Mouse (Mus musculus): ENCODE measurements at regions not wholly inside any gene's neighbourhood (a gene's known extent, or its start where the extent isn't known, plus 50 kb on each side); places are given as distances from the start of the nearest gene placed in this dataset.
A peak's percentile ranks its signal among the peaks of the same experiment; 100 is the strongest.

- no peak for ATAC-seq (ENCODE audit: low TSS enrichment)
Observed at GRCm38 (mm10) chr3:150752787-150753186, 684.9 kb upstream of the Adgrl4 start.

GRCm38 (mm10) chr3:150759854-150760253 is 677.8 kb upstream of the Adgrl4 start:
- ATAC-seq (ENCODE audit: low TSS enrichment): no peak

- no peak for ATAC-seq (ENCODE audit: low TSS enrichment)
Observed at GRCm38 (mm10) chr3:150784576-150784975, 653.1 kb upstream of the Adgrl4 start.

- no peak for ATAC-seq (ENCODE audit: low TSS enrichment)
Observed at GRCm38 (mm10) chr3:150817807-150818206, 619.9 kb upstream of the Adgrl4 start.

GRCm38 (mm10) chr3:150819369-150819768 is 618.3 kb upstream of the Adgrl4 start:
- ATAC-seq (ENCODE audit: low TSS enrichment): peak; percentile 90

GRCm38 (mm10) chr3:150820039-150820438 is 617.6 kb upstream of the Adgrl4 start:
- peak; percentile 5; the same call in 1 of the 2 replicates for ATAC-seq (ENCODE audit: low TSS enrichment)

- no peak for ATAC-seq (ENCODE audit: low TSS enrichment)
Observed at GRCm38 (mm10) chr3:150846029-150846428, 591.7 kb upstream of the Adgrl4 start.

- ATAC-seq (ENCODE audit: low TSS enrichment): no peak
Observed at GRCm38 (mm10) chr3:150852107-150852506, 585.6 kb upstream of the Adgrl4 start.

GRCm38 (mm10) chr3:150896668-150897067 is 541.0 kb upstream of the Adgrl4 start:
- no peak for ATAC-seq (ENCODE audit: low TSS enrichment)

GRCm38 (mm10) chr3:150910091-150910490 is 527.6 kb upstream of the Adgrl4 start:
- no peak for ATAC-seq (ENCODE audit: low TSS enrichment)

- ATAC-seq (ENCODE audit: low TSS enrichment): peak; percentile 96
Observed at GRCm38 (mm10) chr3:150954897-150955296, 482.8 kb upstream of the Adgrl4 start.

- ATAC-seq (ENCODE audit: low TSS enrichment): no peak
Observed at GRCm38 (mm10) chr3:150999652-151000051, 438.0 kb upstream of the Adgrl4 start.

GRCm38 (mm10) chr3:151000217-151000616 is 437.5 kb upstream of the Adgrl4 start:
- ATAC-seq (ENCODE audit: low TSS enrichment): no peak

- peak; percentile 75 for ATAC-seq (ENCODE audit: low TSS enrichment)
Observed at GRCm38 (mm10) chr3:151001881-151002412, 435.7 kb upstream of the Adgrl4 start.

GRCm38 (mm10) chr3:151003524-151003923 is 434.2 kb upstream of the Adgrl4 start:
- ATAC-seq (ENCODE audit: low TSS enrichment): peak; percentile 98

GRCm38 (mm10) chr3:151003990-151004389 is 433.7 kb upstream of the Adgrl4 start:
- peak; percentile 18; the same call in 1 of the 2 replicates for ATAC-seq (ENCODE audit: low TSS enrichment)

GRCm38 (mm10) chr3:151020014-151020413 is 417.7 kb upstream of the Adgrl4 start:
- ATAC-seq (ENCODE audit: low TSS enrichment): no peak

- no peak for ATAC-seq (ENCODE audit: low TSS enrichment)
Observed at GRCm38 (mm10) chr3:151057491-151057890, 380.2 kb upstream of the Adgrl4 start.

- no peak for ATAC-seq (ENCODE audit: low TSS enrichment)
Observed at GRCm38 (mm10) chr3:151072322-151072721, 365.4 kb upstream of the Adgrl4 start.

- no peak for ATAC-seq (ENCODE audit: low TSS enrichment)
Observed at GRCm38 (mm10) chr3:151116831-151117230, 320.9 kb upstream of the Adgrl4 start.

- no peak for ATAC-seq (ENCODE audit: low TSS enrichment)
Observed at GRCm38 (mm10) chr3:151117583-151118041, 320.1 kb upstream of the Adgrl4 start.

GRCm38 (mm10) chr3:151124131-151124530 is 313.6 kb upstream of the Adgrl4 start:
- ATAC-seq (ENCODE audit: low TSS enrichment): no peak

GRCm38 (mm10) chr3:151146889-151147288 is 290.8 kb upstream of the Adgrl4 start:
- ATAC-seq (ENCODE audit: low TSS enrichment): no peak

- no peak for ATAC-seq (ENCODE audit: low TSS enrichment)
Observed at GRCm38 (mm10) chr3:151153340-151153739, 284.3 kb upstream of the Adgrl4 start.
